Mouse (Mus musculus): ENCODE data around the gene Grin1.

Gene Grin1

DNA sequence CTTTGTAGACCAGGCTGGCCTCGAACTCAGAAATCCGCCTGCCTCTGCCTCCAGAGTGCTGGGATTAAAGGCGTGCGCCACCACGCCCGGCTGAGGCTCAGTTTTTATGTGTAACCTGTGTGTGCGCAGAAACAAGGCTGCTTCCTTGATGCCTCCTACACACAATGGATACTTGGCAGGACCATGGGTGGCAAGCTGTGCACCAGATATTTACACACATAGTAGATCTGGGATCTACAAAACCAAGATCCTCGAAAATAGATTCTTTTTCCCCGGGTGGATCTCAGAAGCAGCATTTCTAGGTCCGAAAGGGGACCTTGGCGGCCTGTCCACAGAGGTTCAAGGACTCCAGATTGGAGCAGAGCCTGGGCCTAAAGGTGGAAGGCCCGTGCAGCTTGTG lies 57.1 kb downstream of the Grin1 start:
- in situ Hi-C loops (cut with MboI, MseI) = loop anchor here (25.0 kb wide), 1 partner anchor 875 kb away; no protein-coding TSS in a partner anchor

DNA sequence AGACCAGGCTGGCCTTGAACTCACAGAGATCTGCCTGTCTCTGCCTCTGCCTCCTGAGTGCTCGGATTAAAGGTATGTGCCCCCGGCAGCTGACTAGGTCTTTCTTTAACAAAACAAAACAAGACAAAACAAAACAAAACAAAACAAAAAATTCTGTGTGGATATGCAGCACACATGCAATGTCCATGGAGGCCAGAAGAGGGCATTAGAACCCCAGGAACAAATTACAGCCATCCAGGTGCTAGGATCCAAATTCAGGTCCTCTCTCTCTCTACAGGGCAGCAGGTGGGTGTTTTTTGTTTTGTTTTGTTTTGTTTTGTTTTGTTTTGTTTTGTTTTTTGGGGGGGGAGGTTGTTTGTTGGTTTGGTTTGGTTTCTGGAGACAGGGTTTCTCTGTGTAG lies 60.1 kb downstream of the Grin1 start:
- in situ Hi-C loops (cut with MboI, MseI) = loop anchor here (25.0 kb wide), 1 partner anchor 872 kb away; no protein-coding TSS in a partner anchor

DNA sequence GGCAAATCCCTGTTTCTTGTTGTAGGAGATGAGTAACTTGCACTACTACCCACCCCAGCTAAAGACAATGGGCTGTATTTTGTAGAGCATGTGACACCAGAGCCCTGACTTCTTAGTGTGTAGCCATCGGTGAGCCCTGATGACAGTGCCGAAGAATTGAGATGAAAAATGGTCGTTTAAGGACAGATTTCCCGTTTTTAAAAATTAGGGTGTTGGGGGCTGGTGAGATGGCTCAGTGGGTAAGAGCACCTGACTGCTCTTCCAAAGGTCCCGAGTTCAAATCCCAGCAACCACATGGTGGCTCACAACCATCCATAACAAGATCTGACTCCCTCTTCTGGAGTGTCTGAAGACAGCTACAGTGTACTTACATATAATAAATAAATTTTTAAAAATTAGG lies 61.7 kb downstream of the Grin1 start:
- in situ Hi-C loops (cut with MboI, MseI) = loop anchor here (25.0 kb wide), 1 partner anchor 870 kb away; no protein-coding TSS in a partner anchor

DNA sequence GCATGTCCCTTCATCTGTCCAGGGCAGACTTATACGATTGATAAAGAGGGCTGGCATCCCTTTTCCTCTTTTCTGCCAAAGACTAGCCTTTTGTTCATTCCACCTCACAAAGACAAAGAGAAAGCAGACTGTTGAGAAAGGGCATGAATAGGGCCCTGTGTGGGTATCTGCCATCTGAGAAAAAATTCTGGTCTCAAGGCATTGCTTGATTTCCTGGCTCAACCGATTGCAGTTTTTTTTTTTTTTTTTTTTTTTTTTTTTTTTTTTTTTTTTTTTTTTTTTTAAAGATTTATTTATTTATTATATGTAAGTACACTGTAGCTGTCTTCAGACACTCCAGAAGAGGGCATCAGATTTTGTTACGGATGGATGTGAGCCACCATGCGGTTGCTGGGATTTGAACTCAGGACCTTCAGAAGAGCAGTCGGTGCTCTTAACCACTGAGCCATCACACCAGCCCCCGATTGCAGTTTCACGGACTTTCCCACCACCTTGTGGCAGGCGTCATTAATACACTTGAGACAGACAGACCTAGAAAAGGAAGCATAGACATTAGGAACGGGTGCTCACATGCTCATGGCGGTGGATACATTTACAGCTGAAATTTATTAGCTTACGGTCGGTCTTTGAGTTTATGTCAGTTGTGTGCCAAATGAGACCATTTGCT lies 62.4 kb downstream of the Grin1 start:
- in situ Hi-C loops (cut with MboI, MseI) = loop anchor here (25.0 kb wide), 1 partner anchor 869 kb away; no protein-coding TSS in a partner anchor

DNA sequence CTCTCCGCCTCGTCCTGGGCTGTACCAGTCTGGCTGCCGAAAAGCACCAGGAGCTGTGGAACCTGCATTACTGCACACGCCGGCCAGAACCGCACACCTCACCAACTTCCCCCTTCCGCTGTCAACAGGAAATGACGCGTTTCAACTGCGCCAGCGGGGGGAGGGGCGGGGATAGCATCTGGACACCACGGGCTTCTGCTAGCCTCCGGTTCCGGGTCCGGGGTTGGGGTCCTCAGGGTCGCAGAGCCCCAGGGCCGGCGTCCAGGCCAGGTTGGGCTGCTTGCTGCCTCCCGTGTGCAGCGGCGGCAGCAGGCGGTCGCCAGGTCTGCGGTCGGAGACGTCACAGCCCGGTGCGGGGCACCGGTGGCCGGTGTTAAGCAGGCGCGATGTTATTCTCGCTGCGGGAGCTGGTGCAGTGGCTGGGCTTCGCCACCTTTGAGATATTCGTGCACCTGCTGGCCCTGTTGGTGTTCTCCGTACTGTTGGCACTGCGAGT lies 63.7 kb downstream of the Grin1 start, which contains the start of gene Tmem203:
Tmem203 (plus strand) TSS at position 156 of the 496 bp plus-strand sequence.
- in situ Hi-C loops (cut with MboI, MseI) = loop anchor here (25.0 kb wide), 1 partner anchor 868 kb away; no protein-coding TSS in a partner anchor

DNA sequence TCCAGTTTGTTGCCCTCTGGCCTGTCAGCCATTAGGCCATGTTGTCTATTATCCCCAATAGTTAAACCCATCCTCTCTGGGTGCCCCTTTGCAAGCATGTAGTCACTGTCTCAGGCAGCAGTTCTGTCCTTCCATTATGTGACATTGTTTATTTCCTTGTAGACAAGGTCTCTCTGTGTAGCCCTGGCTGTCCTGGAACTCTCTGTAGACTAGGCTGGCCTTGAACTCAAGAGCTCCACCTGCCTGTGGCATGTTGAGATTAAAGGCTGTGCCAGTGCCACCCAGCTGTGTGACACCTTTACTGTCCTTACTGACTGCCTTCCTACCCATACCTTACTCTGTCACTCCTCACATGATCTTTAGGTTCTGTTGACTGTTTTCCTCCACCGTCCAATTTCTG lies 66.7 kb downstream of the Grin1 start:
- in situ Hi-C loops (cut with MboI, MseI) = loop anchor here (25.0 kb wide), 1 partner anchor 865 kb away; no protein-coding TSS in a partner anchor

DNA sequence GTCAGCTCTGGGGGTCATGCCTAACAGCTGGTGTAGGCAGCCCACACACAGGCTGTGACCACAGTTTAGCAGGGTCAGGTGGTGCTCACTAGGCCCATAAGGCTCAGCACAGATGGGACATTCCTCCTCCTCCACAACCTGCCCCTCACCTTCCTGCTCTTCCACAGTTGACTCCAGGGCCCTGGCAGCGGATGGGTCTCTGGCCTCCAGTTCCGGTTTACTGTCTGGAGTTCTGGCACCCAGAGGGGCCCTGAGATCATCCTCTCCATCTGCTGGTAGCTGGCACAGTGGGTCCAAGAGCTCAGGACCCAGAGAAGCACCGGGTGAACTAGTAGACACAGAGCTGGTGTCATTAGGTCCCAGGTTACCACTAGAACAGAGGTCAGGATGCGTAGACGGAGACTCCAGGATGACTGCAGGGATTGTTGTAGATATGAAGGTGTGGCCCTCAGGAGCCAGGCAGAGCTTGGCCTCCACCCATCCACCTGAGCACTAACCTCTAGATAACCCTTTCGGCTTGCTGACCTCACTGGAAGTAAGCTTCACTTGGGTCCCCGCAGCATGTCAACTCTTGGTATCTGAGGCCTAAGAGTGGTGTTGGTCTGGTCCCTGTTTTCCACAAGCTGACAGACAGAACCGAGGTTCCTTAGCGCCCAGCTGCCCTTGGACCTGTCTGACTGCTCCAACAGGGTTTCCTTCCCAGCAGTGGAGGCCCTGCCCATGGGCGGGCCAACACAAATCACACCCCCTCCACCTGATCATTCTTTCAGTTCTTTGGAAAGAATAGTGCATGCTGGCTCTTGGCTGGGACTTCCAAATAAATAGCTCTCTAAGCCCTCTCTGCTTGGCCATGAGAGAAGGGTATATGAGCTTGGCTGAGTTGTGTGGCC lies 72.6 kb downstream of the Grin1 start, which contains the start of gene AL732309.1:
AL732309.1 (minus strand) TSS at position 681 of the 890 bp plus-strand sequence.
- in situ Hi-C loops (cut with MboI, MseI) = no loop called here

DNA sequence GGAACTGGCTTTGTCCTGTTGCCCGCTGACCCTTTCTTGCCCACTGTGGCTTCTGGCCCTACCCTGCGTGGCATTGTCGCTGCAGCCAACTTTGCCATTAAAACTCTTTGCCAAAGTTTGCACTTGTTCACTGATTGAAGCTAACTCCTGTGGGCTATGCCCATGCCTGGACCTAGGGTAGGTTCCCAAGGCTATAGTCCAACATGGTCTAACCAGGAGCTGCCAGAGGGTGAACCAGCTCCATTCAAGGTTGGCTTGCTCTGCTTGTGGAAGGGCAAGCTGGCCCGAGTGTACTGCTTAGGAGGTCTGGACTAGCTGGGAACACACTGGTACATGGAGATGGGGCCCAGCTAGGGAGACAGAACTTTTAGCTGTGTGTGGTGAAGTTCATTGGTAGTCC lies 74.8 kb downstream of the Grin1 start:
- in situ Hi-C loops (cut with MboI, MseI) = no loop called here

DNA sequence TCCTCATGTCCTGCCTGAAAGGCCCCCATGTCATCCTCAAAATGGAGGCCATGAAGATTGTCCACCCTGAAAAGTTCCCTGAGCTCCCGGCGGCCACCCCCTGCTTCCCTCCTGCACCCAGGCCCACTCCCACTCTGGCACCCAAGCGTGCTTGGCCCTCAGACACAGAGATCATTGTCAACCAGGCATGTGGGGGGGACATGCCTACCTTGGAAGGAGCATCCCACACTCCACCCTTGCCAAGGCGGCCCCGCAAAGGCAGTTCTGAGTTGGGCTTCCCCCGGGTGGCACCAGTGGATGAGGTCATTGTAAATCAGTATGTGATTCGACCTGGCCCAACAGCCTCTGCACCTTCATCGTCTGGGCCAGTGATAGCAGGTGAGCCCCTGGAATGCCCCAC lies 75.6 kb downstream of the Grin1 start:
- in situ Hi-C loops (cut with MboI, MseI) = no loop called here

DNA sequence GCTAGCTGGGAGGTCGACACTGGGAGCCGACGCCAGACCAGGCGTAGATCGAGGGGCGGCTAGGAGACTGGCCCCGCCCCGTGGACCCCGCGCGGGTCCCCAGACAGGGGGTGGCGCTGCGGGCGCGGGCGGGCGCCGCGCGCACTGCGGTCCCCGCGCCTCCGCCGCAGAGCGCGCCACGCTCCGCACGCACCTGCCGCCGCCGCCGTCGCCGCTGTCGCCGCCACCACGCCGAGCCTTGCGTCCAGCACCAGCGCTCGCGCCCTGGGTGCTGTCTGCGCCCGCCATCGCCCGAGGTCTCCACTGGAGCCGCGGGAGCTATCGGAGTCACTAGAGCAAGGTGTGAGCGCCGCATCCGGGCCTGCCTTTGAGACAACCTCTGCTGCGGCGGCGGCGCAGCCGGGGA lies 76.9 kb downstream of the Grin1 start, which contains the start of the genes Rnf208 and Cysrt1:
Rnf208 (plus strand) TSS at position 155 of the 406 bp plus-strand sequence.
Cysrt1 (minus strand) TSS at position 352 of the 406 bp plus-strand sequence.
- in situ Hi-C loops (cut with MboI, MseI) = no loop called here

DNA sequence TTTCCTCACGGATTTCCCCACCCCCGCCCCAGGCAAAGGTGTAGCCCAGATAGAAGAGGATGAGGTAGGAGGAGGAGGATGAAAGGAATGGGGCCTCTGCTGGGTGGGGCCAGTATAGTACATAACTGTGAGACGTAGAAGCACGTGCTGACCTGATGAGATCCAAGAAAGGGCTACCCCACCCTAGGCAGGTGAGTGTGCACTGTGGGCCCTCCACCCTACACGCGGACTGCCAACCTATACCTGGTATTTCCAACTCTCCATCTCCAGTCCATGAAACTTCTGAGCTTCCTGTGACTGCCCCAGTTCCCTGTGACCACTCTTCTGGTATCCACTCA lies 77.6 kb downstream of the Grin1 start:
- in situ Hi-C loops (cut with MboI, MseI) = no loop called here

Data from T-helper 2 cell (primary cell).